ENCODE assay signal across 17 mouse cellular contexts in genomic region chr2:145631799-145632174, GRCm38 (mm10). TPM values are rescaled to one million over a fixed set of nuclear protein-coding genes. Genes with fewer than 3 reads are reported as not detected.
DNase-seq lines count a peak whose midpoint lies in the region; ATAC-seq and TF ChIP-seq lines count a peak whose summit lies in the region.
"Had no signal": no experiment of that assay in that cellular context is flagged by ENCODE, and none has a peak within 500 bp of the region (broad histone marks: within the 10 kb centered on the region; RNA-seq: fewer than 3 reads in every experiment).

No protein-coding gene starts in this region.

- peak; percentile 52; the same call in 1 of the 2 replicates for ATAC-seq in kidney, embryonic 15.5 days (replicated peaks; ENCODE audit: low FRiP score)
- peak; percentile 65; the same call in 1 of the 2 replicates for ATAC-seq in forebrain, embryonic 16.5 days
- ATAC-seq: CD4-positive, CD25-positive, alpha-beta regulatory T cell, adult 4 months; midbrain, embryonic 15.5 days had no signal

- no peak overlapping the region for H3K4me3 ChIP-seq in kidney, embryonic 15.5 days (replicated peaks)
- H3K4me3 ChIP-seq in kidney, adult 2 months (ENCODE audit: insufficient read depth, low read depth, low read length) = no peak overlapping the region
- no peak overlapping the region for H3K4me3 ChIP-seq in forebrain, embryonic 16.5 days (replicated peaks; ENCODE audit: low read length)
- H3K4me3 ChIP-seq: embryonic facial prominence, embryonic 15.5 days; heart, embryonic 13.5 days; limb, embryonic 13.5 days; midbrain, embryonic 15.5 days; neural tube, embryonic 12.5 days had no signal

- no peaks in the 10 kb centered on the region for H3K36me3 ChIP-seq in kidney, embryonic 15.5 days
- no peaks in the 10 kb centered on the region for H3K36me3 ChIP-seq in kidney, adult 2 months (ENCODE audit: control insufficient read depth, insufficient read depth, low read length)
- H3K36me3 ChIP-seq in forebrain, embryonic 16.5 days (ENCODE audit: control insufficient read depth, insufficient read depth) = no peaks in the 10 kb centered on the region
- H3K36me3 ChIP-seq: embryonic facial prominence, embryonic 15.5 days; heart, embryonic 13.5 days; limb, embryonic 13.5 days; midbrain, embryonic 15.5 days; neural tube, embryonic 12.5 days had no signal

- no peak for TF ChIP-seq POLR2A in kidney, adult 2 months (IDR thresholded peaks at IDR 0.05; ENCODE audit: low read depth, low read length)
- no peak for TF ChIP-seq POLR2A in brain, embryonic 14.5 days (IDR thresholded peaks at IDR 0.05; ENCODE audit: borderline replicate concordance, extremely low read depth, insufficient read depth, insufficient read length, poor library complexity, severe bottlenecking)

- no peak overlapping the region for H3K4me2 ChIP-seq in kidney, embryonic 15.5 days
- no peak overlapping the region for H3K4me2 ChIP-seq in forebrain, embryonic 16.5 days (ENCODE audit: low read length)
- H3K4me2 ChIP-seq: embryonic facial prominence, embryonic 15.5 days; heart, embryonic 13.5 days; limb, embryonic 13.5 days; midbrain, embryonic 15.5 days; neural tube, embryonic 12.5 days had no signal

- no peaks in the 10 kb centered on the region for H3K27me3 ChIP-seq in kidney, embryonic 15.5 days
- no peaks in the 10 kb centered on the region for H3K27me3 ChIP-seq in kidney, adult 2 months (replicated peaks; ENCODE audit: control insufficient read depth, insufficient read depth, low read length)
- no peaks in the 10 kb centered on the region for H3K27me3 ChIP-seq in forebrain, embryonic 16.5 days (replicated peaks; ENCODE audit: control insufficient read depth, insufficient read depth, low read length)
- H3K27me3 ChIP-seq: embryonic facial prominence, embryonic 15.5 days; heart, embryonic 13.5 days; limb, embryonic 13.5 days; midbrain, embryonic 15.5 days; neural tube, embryonic 12.5 days had no signal

- DNase-seq in kidney, adult 2 months = no peak
- peak; percentile 62 for DNase-seq in brain, embryonic 14.5 days (ENCODE audit: low read depth)
- peak; percentile 34 to 63 for DNase-seq in lung, postnatal 4 days
- DNase-seq in adrenal gland, adult 2 months = no peak
- no peak for DNase-seq in thymus, postnatal 0 days (ENCODE audit: low spot score)
- DNase-seq: adrenal gland, postnatal 36 days; retina, postnatal 1 day; spleen, adult 18-20 months had no signal

- H3K27ac ChIP-seq in kidney, embryonic 15.5 days = no peak overlapping the region
- H3K27ac ChIP-seq in kidney, adult 2 months (ENCODE audit: insufficient read depth, low read depth, low read length) = no peak overlapping the region
- no peak overlapping the region for H3K27ac ChIP-seq in forebrain, embryonic 16.5 days (ENCODE audit: low read length)
- H3K27ac ChIP-seq: embryonic facial prominence, embryonic 15.5 days; heart, embryonic 13.5 days; limb, embryonic 13.5 days; macrophage; midbrain, embryonic 15.5 days; neural tube, embryonic 12.5 days had no signal

- H3K9me3 ChIP-seq in kidney, embryonic 15.5 days (replicated peaks) = no peaks in the 10 kb centered on the region
- no peaks in the 10 kb centered on the region for H3K9me3 ChIP-seq in forebrain, embryonic 16.5 days (ENCODE audit: control insufficient read depth, low read length)
- H3K9me3 ChIP-seq: embryonic facial prominence, embryonic 15.5 days; limb, embryonic 13.5 days; midbrain, embryonic 15.5 days; neural tube, embryonic 12.5 days had no signal

- TF ChIP-seq CTCF in kidney, adult 2 months (conservative IDR thresholded peaks at IDR 0.05; ENCODE audit: insufficient read depth, insufficient read length, low read depth, low read length) = no peak
- no peak for TF ChIP-seq CTCF in brain, embryonic 14.5 days (IDR thresholded peaks at IDR 0.05; ENCODE audit: borderline replicate concordance, extremely low read depth, insufficient read depth, insufficient read length)

- WGBS in kidney, embryonic 15.5 days = 38% methylated on average over 4 of the region's 4 CpGs
- 68% methylated on average over 4 of the region's 4 CpGs for WGBS in kidney, adult 2 months
- 28% methylated on average over 4 of the region's 4 CpGs for WGBS in forebrain, embryonic 16.5 days

- H3K4me1 ChIP-seq in kidney, embryonic 15.5 days = no peaks in the 10 kb centered on the region
- H3K4me1 ChIP-seq in kidney, adult 2 months (ENCODE audit: control insufficient read depth, insufficient read depth, low read length) = no peaks in the 10 kb centered on the region
- peaks cover 7% of the 10 kb centered on the region for H3K4me1 ChIP-seq in forebrain, embryonic 16.5 days (replicated peaks; ENCODE audit: control insufficient read depth, insufficient read depth, low read length)
- H3K4me1 ChIP-seq: heart, embryonic 13.5 days; midbrain, embryonic 15.5 days; neural tube, embryonic 12.5 days had no signal

- no peak overlapping the region for H3K9ac ChIP-seq in kidney, embryonic 15.5 days
- no peak overlapping the region for H3K9ac ChIP-seq in forebrain, embryonic 16.5 days (replicated peaks; ENCODE audit: low read depth, low read length)
- H3K9ac ChIP-seq: embryonic facial prominence, embryonic 15.5 days; heart, embryonic 13.5 days; limb, embryonic 13.5 days; midbrain, embryonic 15.5 days; neural tube, embryonic 12.5 days had no signal

RNA-seq across cellular contexts. Expression of gene Rin2, which starts 43.2 kb away (rescaled TPM):
- 32.1 and 33.0 TPM in 2 replicates for polyA plus RNA-seq in kidney, embryonic 15.5 days (2015; fragmentation: Nextera tagmentation; extraction: Ambion mirVana)
- polyA plus RNA-seq in kidney, adult 2 months (2012; rRNA removed) = 17.0 and 18.8 TPM in 2 replicates
- polyA plus RNA-seq in brain, embryonic 14.5 days (2012; rRNA removed) = 7.0 and 12.0 TPM in 2 replicates
- 9.9 and 10.7 TPM in 2 replicates for polyA plus RNA-seq in forebrain, embryonic 16.5 days (2015; fragmentation: Nextera tagmentation; extraction: Ambion mirVana)
- 10 to 100 TPM; 23.0 to 31.9 TPM for total RNA-seq in adrenal gland, adult 2 months (2021)
- 4.3 and 4.8 TPM in 2 replicates for polyA plus RNA-seq in adrenal gland, adult 2 months (2012; rRNA removed)
- polyA plus RNA-seq in thymus, postnatal 0 days (2015; fragmentation: Nextera tagmentation; extraction: Ambion mirVana) = 6.7 and 7.4 TPM in 2 replicates

Comparison
In these comparisons a context has a peak if more than half of its experiments do, and no peak if none do; other contexts are left out.
1. DNase-seq: peak in brain, embryonic 14.5 days (single experiment) and lung, postnatal 4 days (2 of 2); none in kidney, adult 2 months (single experiment), adrenal gland, adult 2 months (single experiment) and thymus, postnatal 0 days (single experiment).